Mouse (Mus musculus) erythroblast, embryonic 14.5 days (primary cell): ENCODE data around the gene Olfr750.
"Not testable (repeated sequence)": the region's sequence is repeated elsewhere in the genome, so short reads cannot be mapped to it uniquely, and the experiment has no call there.

Experiments
- GATA1 ChIP-seq: IDR thresholded peaks from 2 replicates; pipeline ENCODE4 v1.6.1; 2012; ENCODE audit warnings: low read length, inconsistent platforms, mixed read lengths
- TAL1 ChIP-seq: IDR thresholded peaks from 3 replicates; pipeline ENCODE4 v1.6.1; 2012; ENCODE audit warnings: low read length, inconsistent platforms, mixed read lengths

GRCm38 (mm10) chr14:51098300-51098699 is 24.1 kb upstream of the Olfr750 start:
- TF ChIP-seq GATA1, TAL1: not testable (repeated sequence)
